Mouse (Mus musculus) megakaryocyte-erythroid progenitor cell, adult 5-6 weeks (primary cell): ENCODE measurements at regions not wholly inside any gene's neighbourhood (a gene's known extent, or its start where the extent isn't known, plus 50 kb on each side); places are given as distances from the start of the nearest gene placed in this dataset.
A peak's percentile ranks its signal among the peaks of the same experiment; 100 is the strongest.
"Not testable (repeated sequence)": the region's sequence is repeated elsewhere in the genome, so short reads cannot be mapped to it uniquely, and the experiment has no call there.

ENCODE experiments used
- ATAC-seq: replicated peaks from 2 replicates; pipeline ENCODE4 v1.8.0; 2016; ENCODE audit warnings: mild to moderate bottlenecking, inconsistent platforms; ENCODE audit not compliant: severe bottlenecking, poor library complexity, low FRiP score, low TSS enrichment

DNA sequence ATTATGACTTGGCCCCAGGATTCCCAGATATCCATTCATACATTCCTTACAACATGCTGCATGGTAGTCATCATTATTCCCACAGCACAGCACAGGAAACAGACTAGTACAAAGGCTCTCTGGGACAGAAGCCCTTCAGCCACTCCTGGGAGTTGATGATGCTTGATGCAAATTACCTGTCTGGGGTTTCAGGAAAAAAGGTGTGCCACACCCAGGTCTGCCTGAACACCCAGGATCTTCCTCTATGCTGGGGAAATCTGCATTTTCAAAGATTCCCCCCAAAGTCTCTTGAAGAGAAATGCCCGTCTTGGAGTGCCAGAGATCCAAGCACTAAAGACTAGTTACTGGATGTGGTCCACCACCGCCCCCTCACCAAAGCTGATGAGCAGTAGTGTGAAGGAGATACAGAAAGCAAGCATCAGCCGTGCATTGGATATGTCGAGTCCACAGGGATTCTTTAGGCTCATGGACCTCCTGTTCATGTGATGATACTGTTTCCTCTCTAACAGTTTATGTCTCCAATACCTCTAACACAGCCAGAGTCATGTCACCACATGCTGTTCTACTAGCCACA lies 117.2 kb downstream of the Zfp36l1 start:
- no peak for ATAC-seq

DNA sequence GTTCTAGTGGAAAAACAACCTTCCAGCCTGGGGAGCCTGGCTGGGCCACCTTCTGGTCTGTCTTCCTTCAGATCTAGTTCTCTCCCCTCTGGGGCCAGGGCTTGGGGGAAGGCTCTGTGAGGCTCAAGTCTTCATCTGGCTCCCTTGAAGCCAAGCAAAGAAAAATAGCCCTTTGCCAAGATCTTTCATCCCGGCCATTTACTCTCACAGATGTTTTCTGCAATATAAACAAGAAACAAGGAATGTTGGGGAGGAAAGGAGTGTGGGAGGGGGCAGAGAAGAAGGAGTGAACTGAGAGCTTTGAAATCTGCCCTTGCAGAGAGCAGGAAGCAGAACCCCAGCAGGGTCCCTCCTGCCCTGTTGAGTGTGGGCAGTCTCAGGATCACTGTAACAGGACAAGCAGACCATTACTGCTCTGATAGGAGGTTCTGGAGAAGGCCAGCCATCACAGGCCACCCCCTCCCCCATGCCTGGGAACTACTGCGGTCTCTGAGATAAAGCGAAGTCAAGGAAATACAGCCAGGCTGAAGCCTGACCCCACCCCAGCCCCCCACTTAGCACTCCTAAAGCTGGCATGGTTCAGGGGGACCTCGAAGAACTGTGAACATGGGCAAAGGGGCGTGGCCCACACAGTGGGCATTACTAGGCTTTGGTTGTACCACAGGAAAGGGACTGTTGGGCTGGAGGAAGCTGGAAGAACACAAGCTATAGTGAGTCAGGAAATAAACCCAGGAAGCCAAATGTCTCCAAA lies 118.8 kb downstream of the Zfp36l1 start:
- peak; percentile 45 for ATAC-seq

DNA sequence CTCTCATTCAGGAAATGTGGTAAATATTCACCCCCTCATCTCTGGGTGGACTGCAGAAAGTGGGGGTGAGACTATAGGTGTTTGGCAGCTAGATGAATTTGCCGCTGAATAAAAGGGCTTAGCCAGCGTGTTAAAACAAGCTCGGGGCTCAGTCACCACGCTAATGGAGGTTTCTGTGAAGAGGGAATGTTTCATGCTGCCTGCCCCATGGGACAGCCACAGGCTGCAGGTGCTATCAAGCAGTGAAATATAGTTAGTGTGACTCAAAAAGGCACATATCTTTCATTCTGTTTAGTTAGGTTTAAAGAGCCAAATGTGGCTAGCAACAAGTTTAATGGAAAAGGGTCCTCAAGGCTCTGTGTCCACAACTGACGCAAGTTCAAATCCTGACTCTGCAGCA lies 121.5 kb downstream of the Zfp36l1 start:
- ATAC-seq: no peak

DNA sequence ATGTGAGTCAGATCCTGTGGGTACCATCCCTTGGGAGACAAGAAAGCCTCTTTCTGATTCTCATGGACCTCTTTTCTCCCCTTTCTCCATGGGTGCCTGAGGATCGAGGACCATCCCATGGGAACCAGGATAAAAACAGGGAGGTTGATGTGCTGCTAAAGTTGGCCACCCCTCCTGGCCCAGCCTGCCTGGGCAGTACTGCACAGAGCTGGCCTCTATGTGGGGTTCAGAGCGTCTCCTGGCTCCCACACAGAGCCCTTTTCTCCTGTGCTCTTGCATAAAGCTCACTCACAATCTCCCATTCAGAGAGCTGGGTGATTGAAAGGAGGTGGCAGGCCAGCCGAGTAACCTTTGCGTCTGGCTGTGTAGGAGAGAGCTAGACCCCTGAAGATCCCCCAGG lies 122.1 kb downstream of the Zfp36l1 start:
- ATAC-seq: no peak

DNA sequence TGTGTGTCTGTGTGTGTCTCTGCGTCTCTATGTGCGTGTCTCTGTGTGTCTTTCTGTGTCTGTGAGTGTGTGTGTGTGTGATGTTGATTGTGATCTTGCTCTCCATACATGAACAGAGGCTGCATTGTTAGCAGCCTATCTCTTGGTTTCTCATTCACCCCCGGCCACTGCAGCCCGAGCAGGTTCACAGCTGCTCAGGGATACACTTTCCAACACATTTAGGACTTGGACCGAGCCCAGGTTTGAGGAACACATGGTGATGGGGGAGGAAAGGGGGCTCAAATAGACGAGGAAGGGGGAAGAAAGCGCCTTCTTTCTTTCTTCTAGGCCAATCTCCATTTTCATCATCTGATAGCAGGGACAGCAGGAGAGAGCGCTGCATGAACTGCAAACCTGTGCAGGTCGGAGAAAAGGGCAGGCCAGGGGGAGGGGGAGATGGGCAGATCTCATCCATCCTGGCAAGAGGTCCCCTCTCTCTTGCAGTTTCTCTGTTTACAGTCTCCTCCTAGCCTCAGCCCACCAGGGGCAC lies 123.2 kb downstream of the Zfp36l1 start:
- ATAC-seq: no peak

DNA sequence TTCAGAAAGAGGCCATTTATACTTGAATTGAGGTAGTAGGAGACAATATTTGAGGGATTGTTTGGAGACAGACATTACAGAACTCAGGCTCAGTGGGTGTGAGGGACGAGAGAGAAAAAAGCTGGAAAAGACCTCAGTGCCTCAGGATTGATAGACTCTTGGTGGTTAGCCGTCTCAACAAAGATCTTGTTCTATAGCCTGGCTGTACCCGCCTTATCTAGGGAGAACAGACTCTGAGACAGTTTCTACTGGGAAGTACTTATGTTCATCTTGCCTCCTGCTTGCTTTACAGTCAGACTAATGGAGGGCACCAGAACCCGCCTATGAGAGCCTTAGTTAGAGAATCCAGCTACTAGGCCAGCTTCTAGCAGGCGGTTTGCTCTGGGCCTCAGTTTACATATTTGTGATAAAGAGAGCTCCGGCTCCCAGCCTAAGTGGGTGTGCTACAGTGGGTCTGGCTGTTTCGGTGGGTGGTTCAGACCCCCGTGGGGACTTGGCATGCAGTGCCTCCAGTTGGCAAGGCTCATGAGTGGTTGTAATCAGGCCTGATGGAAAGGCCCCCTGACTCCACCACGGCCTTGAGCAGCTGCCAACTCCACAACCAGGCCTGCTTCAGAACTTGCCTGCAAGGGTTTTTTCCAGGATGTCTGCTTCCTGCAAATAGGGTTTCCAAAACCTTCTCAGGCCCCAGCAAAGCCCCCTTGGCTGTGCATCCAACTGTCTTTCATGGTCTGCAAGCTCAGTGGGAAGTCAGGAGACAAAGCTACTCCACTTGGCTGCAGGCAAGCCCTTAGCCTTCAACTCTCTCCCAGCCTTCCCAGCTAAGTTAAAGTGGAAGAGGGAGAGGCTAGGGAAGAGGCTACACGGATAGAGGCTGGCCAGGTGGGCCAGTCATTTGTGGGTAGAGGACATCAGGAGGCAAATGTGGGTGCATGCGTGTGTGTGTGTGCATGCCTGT lies 124.1 kb downstream of the Zfp36l1 start:
- peak; percentile 94 for ATAC-seq

DNA sequence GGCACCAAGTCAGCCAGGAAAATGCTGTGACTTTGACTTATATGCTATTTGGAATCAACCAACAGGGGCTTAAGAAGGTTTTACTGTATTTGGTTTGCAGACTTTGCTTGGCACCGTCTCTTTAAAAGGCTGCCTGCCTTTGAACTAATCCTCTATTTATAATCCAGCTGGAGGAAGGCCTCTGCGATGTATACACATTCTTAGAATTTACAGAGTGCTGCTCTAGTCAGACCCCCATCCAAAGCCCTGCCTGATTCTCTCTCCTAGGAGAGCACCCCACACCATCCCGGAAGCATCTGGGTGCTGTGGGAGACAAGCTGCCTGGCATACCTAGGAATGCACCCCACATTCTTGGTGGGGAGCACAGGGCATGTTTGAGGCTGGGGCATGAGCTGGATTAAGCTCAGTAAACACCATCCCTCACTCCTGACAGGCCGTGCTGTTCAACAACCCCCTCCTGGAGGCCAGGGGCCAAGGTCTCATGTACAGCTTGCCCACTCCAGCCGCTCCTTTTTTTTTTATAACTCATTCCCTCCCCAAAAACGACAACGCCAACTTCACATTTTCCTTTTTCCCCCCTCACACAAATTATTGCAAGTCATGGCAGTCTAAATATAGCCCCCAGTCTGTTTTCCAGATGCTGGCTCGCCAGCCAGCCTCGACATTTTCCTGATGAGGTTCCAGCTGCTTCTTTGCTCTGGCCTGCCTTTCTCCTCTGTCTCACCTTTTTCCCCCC lies 126.4 kb downstream of the Zfp36l1 start:
- no peak for ATAC-seq

DNA sequence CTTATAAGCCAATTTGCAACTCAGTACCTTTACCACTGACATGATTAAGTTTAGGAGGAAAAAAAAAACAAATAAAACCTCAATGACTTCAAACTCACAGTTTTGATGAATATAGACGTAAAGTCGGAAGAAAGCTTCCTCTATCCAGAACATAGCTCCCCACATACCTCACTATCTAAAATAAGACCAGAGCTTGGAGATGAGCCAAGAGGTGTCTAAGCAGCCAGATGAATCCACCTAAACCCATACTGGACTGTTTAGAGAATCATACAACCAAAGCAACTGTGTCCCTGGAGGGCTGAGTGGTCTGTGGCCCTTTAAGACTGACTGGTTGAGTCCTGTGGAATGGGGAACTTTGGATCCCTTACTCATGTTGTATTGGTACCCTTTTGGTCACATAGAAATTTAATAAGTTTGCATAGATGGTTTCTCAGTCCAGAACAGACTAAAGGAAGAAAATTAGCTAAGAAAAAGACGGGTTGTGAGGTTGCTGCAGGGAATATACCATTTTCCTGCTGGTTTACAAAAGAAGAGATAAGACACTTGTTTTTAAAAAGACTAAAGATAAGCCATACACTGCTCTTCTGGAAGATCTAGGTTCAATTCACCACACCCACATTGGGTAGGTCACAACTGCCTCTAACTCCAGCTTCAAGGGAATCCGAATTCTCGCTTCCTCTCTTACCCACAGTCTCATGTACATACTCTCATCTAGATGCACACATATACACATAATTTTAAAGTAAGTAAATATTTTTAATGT lies 127.6 kb downstream of the Zfp36l1 start:
- ATAC-seq: 0 out of 2 replicates have a peak, but pooled peaks have one; percentile 2

DNA sequence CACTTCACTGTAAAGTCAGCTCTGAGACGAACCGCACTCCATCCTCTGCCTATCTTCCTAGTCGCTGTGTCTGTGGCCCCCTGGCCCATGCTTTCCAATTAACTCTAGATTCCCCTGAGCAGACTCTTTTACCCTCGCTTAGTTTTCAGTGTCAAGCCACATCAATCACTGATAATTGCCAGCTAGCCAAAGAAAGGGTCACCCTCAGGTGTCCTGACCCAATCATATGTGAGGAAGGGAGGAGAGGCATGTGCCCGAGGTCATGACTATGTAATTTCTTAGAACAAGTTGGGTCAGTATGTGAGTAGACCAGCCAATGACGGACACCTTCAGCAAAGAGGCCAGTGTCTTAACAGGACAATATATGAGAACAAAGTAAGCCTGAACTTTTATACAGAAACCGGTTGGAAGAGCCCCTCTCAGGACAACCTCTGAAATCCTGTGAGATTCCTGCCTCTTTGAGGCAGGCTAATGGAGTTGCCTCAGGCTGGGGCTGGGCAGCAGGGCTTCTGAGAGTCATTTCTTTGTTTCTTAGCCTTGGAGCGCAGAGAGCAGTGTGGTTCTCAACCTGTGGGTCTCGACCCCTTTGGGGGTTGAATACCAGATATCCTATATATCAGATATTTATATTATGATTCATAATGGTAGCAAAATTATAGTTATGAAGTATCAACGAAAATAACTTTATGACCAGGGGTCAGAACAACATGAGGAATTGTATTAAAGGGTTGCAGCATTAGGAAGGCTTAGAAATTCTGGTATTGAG lies 128.6 kb downstream of the Zfp36l1 start:
- ATAC-seq: no peak

DNA sequence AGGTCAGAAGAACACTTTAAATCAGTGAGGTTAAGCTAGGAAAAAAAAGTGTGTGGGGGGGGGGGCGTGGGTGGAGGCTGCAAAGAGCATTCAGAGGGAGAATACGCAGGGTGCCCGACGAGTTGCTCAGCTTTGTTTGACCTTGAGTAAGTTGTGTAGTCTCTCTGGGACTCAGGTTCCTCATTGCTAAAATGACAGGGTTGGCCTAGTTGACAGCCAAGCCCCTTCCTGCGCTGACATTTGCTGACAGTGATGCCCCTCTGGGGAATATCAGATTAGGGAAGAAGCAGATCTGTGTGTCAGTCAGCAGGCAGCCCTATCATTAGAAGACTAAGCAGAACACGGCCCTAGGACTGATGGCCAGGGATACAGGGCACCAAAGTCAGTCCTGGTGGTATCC lies 129.6 kb downstream of the Zfp36l1 start:
- ATAC-seq: 0 out of 2 replicates have a peak, but pooled peaks have one; percentile 15

DNA sequence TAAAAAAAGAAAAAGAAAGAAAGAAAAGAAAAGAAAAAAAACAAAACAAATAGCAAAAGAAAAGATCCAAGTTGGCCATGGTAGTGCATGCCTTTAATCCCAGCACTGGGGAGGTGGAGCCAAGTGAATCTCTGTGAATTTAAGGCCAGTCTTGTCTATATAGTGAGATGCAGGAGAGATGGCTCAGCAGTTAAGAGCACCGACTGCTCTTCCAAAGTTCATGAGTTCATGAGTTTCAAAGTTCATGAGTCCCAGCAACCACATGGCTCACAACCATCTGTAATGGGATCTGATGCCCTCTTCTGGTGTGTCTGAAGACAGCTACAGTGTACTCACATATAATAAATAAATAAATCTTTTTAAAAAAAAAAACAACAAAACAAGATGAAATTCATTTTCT lies 130.3 kb downstream of the Zfp36l1 start:
- ATAC-seq: not testable (repeated sequence)

DNA sequence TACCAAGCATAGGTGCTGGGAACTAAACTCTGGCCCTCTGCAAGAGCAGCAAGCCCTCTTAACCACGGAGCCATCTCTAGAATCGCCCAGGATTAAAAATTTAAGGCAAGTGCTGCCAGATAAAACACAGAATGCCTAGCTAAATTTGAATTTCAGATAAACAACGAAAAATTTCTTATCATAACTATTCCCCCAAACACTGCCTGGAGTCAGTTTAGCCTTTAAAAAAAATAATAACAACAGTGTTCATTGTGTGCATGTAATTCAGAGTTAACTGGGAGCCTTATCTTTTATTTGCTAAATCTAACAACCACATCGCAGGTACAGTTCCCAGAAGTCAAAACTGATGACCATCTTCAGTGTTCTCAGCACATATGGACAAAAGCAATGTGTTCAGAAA lies 132.1 kb downstream of the Zfp36l1 start:
- 0 out of 2 replicates have a peak, but pooled peaks have one; percentile 4 for ATAC-seq

DNA sequence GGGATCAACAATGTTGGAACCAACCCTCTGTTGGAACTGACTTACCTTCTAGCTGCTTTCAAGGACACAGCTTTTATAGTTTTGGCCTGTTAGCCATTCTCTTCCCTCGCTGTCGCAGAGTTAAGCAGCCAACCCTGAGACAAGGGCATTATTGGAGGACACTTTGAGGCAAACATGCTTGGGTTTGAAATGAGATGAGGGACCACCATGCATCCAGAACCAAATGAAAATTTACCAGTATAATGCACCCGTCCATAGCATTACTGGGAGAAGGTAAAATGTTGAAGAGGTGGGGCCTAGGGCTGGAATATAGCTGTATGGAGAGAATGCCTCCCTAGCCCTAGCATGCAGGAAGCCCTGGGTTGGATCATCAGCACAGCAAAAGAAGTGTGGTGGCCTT lies 135.7 kb downstream of the Zfp36l1 start:
- no peak for ATAC-seq

DNA sequence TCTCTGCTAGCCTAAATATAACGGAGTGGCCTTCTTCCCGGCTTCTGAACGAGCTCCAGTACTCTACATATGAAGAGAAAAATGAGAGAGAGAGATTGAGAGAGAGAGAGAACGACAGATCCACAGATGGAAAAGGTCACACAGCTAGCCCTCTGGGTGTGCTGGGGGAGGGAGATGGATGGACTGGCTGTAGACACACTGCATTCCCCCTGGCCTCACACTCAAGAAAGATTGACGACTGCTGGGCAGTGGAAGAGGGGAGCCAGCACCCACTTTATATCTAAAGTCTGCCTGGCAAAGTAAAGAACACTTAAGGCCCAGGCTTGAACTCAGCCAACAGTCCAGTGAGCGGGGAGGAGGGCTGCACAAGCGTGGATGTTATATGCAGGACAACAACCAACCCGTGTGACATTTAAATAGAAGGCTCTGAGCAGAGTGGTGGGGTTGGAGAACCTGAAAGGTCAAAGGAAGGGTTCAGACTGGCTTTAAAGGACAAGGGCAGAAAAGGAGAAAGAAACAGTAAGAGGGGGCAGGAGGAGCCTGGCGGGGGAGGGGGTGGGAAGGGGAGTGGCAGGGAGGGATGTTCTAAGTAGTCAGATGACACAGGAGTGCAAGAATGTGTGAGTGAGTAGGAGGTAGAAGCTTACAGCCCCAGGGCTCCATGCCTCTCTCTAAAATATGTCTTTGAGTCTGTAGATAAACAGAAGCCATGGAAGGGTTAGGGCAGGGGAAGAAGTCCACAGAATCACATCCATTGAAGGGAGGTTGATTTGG lies 137.2 kb downstream of the Zfp36l1 start:
- no peak for ATAC-seq

DNA sequence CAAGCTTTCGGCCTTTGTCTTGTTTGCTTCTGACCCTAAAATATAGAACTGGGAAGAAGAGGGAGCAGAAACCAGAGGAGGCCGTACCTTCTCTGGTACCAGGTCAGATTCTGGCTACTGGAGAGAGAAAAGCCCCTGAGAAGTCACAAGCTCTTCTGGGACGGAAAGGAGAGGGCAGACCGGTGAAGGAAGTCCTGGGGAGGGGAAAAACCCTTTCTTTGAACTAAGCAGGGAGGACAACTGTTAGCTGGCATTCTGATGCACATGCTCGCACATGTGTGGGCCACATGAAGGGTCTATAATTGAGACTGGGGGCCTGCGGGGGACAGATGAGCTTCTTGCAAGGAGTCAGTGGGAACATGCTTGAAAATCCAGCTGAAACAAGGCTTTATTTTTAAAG lies 137.8 kb downstream of the Zfp36l1 start:
- no peak for ATAC-seq

DNA sequence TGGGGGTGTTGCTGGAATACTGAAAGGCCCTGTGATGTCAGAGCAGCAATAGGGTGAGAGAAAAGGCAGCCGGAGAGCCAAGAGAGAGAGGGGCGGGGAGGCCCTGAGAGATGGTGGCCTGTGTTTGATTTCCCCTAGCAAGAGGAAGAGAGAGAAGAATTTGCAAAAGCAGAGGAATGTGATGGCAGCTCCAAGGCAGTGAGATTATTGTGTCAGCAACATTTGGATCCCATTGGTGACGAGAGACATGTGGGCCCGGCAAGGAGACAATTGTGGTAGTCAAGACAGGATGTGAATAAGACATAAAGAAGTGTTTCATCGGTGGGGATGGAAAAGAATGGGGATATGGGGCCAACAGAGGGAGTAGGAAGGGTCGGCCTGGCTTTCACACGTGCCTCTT lies 138.3 kb downstream of the Zfp36l1 start:
- ATAC-seq: no peak

DNA sequence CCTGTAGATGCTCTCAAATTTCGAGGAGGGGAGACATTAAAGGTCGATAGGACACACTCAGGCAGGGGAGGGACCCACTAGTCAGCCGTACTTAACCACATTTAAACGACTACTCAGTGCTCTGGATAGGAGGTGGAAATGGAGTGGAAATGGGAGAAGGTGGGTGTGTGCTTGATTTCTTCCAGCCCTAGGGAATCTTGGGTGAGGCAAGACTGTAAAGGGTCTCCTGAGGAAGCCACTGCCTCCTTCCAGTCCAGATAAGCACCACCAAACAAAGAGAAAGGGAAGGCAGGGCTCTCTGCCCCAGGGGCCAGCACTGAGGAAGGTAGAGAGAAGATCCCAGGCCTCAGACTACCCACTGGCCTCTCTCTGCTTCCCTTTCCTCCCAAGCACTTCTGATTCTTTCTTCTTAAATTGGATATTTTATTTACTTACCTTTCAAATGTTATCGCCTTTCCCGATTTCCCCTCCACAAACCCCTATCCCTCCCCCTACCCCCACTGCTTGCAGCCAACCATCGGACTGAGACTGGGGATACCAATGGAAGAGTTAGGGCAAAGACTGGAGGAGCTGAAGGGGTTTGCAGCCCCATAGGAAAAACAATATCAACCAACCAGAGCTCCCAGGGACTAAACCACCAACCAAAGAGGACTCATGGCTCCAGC lies 139.1 kb downstream of the Zfp36l1 start:
- no peak for ATAC-seq
